Mouse (Mus musculus) frontal cortex, postnatal 14 days (tissue): ENCODE results near the gene Zfhx2.

ENCODE experiments used
- DNase-seq, 2 experiments: peaks; one replicate each; pipeline ENCODE4 v3.0.0; 2022; ENCODE audit warnings: low spot score in 2 of 2

The Zfhx2 gene

DNA sequence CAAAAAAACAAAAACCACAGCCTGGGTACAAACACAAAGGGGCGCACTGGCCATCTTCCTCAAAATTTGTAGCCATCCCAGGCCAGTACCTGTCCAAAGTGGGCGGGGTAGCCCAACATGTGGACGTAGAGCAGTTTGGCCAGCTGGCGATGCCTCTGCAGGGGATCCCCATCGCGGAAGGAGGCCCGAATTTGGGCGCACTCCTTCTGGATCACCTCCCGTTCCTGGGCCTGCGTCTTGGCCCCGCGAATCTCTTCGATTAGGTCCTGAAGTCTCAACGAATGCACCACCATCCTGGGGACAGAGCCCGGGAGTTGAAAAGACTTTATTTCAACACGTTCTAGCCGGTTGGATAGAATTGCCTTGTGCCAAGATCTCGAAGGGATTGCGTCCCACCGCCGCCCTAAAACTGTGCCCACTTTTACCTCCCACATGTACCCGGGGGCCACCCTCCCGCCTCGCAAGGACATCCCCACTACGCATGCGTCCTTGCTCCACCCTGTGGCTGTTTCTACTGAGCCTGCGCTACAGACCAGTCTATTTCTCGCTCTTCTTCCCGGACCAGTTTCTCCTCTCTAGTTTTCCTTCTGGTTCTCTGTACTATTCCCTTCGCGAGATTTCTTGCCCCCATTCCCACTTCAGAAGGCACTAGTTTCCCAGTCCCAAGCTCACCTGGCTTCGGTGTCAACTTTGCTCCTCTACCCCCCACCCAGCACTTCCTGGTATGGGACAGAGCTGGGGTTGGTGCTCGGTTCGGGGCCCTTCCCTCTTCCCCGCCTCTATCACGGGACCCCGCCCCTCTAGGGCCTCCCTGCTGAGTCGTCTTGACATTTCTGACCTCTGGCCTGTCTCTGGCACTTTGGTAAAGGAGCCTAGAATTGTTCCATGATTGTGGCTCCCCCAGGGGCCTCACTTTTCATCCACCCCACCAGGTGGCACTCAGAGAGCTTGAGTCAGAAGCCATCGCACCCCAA lies 14.0 kb upstream of the Zfhx2 start, which contains the start of gene Ap1g2:
Ap1g2 (minus strand) TSS at position 758 of the 974 bp plus-strand sequence.
- DNase-seq = peak; percentile 79 to 85

DNA sequence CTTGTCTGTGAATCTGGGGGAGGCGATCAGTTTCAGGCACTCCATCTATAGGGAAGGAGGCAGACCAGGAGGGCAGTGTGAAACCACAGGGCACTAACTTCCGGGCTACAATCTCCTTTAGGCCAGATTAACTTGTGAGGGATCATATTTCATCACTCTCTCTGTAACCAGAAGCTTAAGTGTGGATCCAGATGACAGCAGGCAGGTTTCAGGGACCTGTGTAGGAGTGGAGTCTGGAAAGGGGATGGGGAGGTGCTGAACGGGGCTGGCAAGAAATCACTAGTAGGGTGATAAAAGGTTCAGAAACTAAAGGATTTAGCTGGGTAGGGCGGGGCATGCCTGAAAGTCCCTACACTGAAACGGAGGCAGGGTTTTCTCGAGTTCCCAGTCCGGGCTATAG lies 13.3 kb upstream of the Zfhx2 start:
- no peak for DNase-seq

- no peak for DNase-seq
Measured at GRCm38 (mm10) chr14:55104365-55104764, 12.2 kb upstream of the Zfhx2 start.

- no peak for DNase-seq
Measured at GRCm38 (mm10) chr14:55102253-55102785, 10.2 kb upstream of the Zfhx2 start.

DNA sequence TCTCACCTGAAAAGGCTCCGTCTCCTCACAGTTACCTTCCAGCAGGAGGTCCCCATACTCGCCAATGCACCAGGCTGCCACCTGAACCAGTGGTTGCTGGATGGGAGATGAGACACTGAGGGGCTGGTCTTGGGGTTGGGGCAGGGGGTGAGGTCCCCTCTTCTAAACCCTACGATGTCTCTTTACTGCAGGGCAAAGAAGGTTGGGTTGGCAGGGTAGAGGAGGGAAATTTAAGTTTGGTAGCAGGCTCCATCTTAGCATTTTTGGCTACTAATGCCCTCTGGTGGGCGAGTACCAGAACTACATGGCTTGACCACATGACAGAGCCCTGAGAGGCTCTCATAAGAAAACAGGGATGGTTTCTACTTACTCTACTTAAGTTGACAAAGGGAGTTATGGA lies 9.5 kb upstream of the Zfhx2 start:
- no peak for DNase-seq

- DNase-seq = no peak
Measured at GRCm38 (mm10) chr14:55098067-55098466, 5.9 kb upstream of the Zfhx2 start.

- no peak for DNase-seq
Measured at GRCm38 (mm10) chr14:55097646-55098045, 5.5 kb upstream of the Zfhx2 start.

- DNase-seq = no peak
Measured at GRCm38 (mm10) chr14:55096573-55097087, 4.5 kb upstream of the Zfhx2 start.

GRCm38 (mm10) chr14:55095671-55096070 lies 3.5 kb upstream of the Zfhx2 start:
- no peak for DNase-seq

- no peak for DNase-seq
Measured at GRCm38 (mm10) chr14:55095263-55095662, 3.1 kb upstream of the Zfhx2 start.

GRCm38 (mm10) chr14:55094704-55095231 lies 2.6 kb upstream of the Zfhx2 start, which contains the start of gene Thtpa:
Gene Thtpa (plus strand): TSS chr14:55094784.
- DNase-seq = no peak

GRCm38 (mm10) chr14:55093927-55094326 lies 1.8 kb upstream of the Zfhx2 start:
- no peak for DNase-seq

DNA sequence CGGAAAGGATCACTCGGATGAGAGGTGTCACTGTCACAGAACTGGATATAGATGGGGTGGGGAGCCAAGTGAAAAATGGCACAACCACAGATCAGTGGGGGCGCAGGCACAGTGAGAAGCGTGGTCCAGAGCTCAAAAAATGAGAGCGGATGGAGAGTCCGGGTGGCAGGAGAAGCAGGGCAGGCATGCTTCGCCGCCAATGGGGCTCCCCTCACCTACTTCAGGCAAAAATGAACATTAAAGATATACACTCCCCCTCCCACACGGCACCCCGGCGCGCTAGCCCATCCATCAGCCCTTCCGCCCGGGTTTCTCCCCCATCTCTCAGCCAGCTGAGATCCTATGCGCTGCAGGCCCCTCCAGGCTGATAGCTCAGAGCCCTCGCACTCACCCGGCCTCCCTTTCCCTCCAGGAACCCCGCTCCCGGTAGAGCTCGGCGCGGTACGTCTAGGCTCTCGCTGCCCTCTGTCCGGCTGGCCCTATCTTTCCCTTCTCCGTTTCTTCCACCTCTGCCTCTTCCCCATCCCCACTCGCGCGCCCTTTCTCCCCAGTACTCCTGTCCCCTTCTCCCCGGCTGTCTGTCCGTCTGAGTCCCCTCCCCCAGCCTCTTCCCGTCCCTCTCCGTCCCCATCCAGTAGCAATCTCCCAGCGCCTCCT lies 787 bp downstream of the Zfhx2 start:
- DNase-seq = no peak

DNA sequence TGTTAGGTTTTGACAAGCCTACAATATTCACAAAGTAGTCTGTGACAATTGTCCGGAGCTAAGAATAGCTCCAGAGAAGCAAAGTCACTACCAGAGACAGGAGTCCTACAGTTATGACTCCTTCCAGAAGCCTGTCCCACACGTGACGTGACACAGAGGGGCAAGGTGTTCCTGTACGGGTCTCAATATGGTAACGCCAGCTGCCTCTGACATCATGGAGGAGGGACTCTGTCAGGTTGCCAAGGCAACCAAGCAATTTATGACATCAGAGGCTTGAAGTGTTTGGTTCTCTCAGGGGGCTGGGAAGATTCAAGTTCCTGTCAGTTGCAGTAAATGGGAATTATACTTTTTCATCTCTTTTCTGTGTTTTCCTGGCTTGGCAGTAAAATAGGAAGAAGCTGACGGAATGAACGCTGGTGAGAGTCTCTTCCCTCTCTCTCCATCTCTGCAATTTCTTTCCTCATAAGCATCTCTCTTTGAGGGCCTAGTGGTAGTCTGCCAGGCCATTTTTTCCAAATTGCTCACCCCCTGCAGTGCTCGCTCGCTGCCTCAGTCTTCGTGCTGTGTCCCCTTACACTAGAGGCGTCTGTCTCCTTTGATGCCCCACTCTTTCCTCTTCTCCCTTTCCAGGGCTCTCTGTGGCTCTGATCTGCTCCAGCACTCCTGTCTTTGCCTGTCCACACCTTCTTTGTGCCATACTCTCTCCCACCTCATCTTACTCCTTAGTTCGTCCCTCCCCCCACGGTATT lies 2.8 kb downstream of the Zfhx2 start:
- no peak for DNase-seq

GRCm38 (mm10) chr14:55086009-55086514 lies 6.1 kb downstream of the Zfhx2 start:
- no peak for DNase-seq

DNA sequence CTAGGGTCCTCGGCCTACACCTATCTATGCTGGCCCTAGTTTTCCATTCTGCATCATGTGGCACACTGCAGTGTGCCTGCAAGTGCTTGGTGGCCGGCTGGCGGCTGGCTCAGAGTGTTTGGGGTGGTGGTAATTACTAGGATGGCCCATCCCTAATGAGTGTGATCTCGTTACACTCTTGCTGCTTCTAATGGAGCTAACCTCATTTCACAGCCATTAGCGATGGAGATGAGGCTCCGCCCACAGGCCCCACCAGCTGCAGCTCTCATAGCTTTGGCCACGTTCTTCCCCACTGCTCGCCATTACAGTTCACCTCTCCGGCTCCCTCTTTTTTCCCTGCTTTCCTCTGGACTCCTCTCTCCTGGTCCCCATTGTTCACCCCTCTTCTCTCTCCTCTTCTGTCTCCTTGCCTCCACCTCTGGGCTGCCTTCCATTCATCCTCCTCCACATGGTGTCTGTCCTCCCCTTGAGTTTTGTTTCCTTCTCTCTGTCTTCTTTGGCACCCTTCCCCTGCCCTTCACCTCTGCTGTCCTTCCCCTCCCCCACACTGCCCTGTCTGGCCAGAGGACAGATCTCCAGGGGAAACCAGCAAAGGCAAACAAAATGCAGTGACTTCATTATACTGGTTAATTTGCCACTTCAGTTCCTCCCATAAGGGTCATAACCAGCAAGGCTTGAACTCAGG lies 6.7 kb downstream of the Zfhx2 start:
- DNase-seq = no peak

- DNase-seq = no peak
Measured at GRCm38 (mm10) chr14:55083481-55083880, 8.6 kb downstream of the Zfhx2 start.

GRCm38 (mm10) chr14:55081105-55081504 lies 11.0 kb downstream of the Zfhx2 start:
- DNase-seq = no peak

GRCm38 (mm10) chr14:55079214-55079970 lies 12.7 kb downstream of the Zfhx2 start:
- peak in 1 of 2 experiments; percentile 63 for DNase-seq
